Mouse (Mus musculus): ENCODE results near the gene Mmab. TPM values are rescaled to one million over a fixed set of nuclear protein-coding genes. Genes with fewer than 3 reads are reported as not detected.

The Mmab gene
- total RNA-seq, 2 experiments from 2014 or later, result 15.2 to 17.5 TPM

- DNase-seq, result no peak
Measured at GRCm38 (mm10) chr5:114429781-114430180, 14.1 kb downstream of the Mmab start.

DNA sequence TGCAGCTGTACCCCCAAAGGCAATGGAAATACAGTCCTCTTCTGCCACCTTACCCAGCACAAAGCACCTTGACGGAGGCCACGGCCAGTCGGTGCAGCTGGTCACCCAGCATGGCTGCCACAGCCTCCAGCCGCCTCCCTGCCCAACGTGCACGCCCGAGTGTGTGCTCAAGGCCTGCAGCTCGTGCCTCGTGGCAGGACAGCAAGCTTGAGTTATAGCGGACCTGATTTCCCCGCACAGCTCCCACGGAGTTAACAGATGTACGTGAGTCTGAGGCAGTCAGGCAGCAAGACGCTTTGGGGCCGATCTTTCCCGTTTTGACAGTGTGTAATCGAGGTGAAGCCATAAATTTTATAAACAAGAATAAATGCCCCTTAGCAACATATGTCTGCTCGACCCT is 15.2 kb downstream of the Mmab start:
- no peak for DNase-seq

- no peak for DNase-seq
Measured at GRCm38 (mm10) chr5:114426732-114427131, 17.1 kb downstream of the Mmab start.

DNA sequence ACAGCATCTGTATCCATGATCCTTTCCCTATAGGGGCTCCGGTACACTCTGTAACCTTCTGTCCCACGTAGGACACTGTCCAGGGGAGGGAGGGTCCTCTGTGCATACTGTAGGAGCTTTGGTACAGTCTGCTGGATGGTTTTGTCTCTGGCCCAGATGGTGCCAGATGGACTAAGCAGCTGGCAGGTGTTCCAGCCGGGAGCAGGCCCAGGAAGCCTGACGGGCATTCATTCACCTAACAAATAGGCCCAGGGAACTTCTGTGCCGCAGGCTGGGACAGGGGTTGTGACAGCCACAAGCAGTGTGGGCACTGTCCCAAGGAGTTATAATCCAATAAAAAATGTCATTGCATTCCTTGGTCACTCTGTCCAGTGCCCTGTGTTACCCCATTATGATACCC is 19.9 kb downstream of the Mmab start:
- no peak for DNase-seq

DNA sequence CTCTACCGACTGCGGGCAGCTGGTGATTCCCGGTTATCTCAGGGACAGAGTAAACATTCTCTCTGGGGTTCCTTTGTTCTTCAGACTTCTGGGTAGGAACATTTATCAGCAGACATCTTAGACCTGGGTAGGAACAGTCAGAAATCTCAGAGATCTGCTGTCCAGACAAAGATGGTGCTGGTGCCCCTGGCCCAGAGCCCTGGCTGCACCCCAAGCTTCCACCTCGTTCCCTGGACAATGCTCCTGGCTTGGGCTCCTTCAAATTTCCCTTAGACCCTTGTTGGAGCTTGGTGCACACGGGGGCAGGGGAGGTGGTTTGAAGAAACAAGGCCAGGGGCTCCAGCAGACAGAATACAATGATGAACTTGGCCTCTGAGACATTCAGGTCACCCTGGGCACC is 21.3 kb downstream of the Mmab start:
- DNase-seq, result no peak

DNA sequence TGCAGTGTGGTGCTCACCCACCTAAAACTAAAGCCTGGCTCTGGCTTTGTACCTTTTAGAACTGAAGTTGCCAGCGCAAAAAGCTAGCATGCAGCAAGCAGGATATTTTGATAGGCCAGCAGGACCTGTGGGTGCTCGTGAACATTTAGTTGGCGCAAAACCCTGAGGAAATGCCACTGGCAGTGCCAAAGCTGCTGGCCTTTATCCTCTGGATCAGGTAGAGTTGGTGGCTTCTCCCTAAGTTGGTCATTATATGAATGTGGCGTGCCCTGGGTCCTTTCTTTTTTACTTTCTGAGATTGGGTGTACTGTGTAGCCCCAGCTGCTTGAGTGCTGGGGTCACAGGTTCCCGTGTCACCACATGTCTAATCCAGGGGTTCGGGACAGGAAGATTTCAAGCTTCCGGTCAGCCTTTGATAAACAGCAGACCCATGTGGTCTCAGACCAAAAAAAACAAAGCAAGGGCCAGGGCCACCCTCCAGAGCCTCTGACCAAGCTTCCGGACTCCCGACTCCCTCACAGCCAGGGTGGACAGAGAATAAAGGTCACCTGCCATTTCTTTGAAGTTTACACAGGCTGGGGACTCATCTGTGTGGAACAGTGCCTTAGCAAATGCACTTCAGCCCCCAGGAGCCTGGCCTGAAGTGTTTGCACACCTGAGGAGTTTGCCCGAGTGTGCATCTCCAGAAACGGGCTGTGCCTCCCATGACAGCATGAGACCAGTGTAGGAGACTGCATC is 22.1 kb downstream of the Mmab start:
- no peak for DNase-seq

DNA sequence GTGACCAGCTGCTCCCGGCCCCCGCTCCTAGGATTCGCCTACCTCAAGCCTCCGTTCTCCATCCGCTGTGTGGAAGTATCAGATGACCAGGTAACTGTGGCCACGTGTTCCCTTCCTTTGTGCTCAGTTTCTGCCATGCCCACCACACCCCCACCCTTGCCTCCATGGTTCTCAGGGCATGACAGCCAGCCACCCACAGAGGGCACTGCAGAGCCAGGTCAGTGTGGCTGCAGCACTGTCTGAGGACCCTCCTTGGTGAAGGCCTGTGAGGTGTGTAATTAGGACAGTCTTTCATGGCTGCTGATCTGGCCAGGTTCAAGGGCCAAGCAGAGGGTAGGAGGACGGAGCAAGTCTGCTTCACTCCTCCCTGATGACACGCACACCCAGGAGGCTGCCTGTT is 25.3 kb downstream of the Mmab start:
- DNase-seq, result no peak

DNA sequence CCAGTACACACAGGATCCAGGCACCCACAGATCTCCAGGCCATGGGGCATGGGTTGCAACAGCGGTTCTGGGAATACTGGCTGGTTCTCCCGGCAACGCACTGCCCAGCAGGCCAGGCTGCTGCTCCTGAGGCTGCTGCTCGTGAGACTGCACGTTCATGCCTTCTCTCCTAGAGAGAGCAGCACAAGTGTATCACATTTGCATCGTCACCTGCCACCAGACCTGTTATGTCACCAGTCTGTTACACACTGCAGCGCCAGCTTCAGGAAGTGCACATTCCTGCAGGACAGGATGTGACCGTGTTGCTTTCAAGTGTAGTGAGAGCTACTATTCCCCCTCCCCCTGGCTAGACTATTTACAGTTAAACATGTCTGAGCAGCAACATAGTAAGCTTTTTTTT is 27.0 kb downstream of the Mmab start:
- DNase-seq, result no peak

DNA sequence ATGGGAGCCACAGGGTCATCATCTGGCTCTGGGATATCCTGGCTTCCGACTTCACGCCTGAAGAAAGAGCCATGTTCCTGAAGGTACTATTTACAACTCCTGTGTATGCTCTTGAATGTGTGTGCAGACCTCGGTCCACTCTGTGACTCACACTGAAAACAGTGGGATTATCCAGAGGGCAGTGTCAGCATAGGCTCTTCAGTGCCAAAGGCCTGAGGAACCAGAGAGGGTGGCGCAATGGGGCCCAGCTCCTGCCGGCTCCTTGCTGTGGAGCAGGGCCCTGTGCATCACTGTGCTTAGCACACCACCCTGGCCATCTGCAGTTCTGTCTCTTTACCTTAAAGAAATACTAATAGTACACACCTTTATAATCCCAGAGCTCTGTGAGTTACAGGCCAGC is 28.3 kb downstream of the Mmab start:
- no peak for DNase-seq

GRCm38 (mm10) chr5:114413067-114413735 is 30.7 kb downstream of the Mmab start:
- DNase-seq, result peak; percentile 56

- no peak for DNase-seq
Measured at GRCm38 (mm10) chr5:114412361-114412998, 31.4 kb downstream of the Mmab start.

- DNase-seq, result no peak
Measured at GRCm38 (mm10) chr5:114410429-114410828, 33.4 kb downstream of the Mmab start.

- peak; percentile 51 for DNase-seq
Measured at GRCm38 (mm10) chr5:114408846-114409245, 35.0 kb downstream of the Mmab start.

GRCm38 (mm10) chr5:114407810-114408209 is 36.0 kb downstream of the Mmab start:
- DNase-seq, result no peak

GRCm38 (mm10) chr5:114407269-114407668 is 36.6 kb downstream of the Mmab start:
- peak; percentile 34 for DNase-seq

- DNase-seq, result peak; percentile 83
Measured at GRCm38 (mm10) chr5:114406592-114406991, 37.3 kb downstream of the Mmab start.

GRCm38 (mm10) chr5:114393169-114393568 is 50.7 kb downstream of the Mmab start:
- no peak for DNase-seq

- no peak for DNase-seq
Measured at GRCm38 (mm10) chr5:114384448-114384847, 59.4 kb downstream of the Mmab start.

DNA sequence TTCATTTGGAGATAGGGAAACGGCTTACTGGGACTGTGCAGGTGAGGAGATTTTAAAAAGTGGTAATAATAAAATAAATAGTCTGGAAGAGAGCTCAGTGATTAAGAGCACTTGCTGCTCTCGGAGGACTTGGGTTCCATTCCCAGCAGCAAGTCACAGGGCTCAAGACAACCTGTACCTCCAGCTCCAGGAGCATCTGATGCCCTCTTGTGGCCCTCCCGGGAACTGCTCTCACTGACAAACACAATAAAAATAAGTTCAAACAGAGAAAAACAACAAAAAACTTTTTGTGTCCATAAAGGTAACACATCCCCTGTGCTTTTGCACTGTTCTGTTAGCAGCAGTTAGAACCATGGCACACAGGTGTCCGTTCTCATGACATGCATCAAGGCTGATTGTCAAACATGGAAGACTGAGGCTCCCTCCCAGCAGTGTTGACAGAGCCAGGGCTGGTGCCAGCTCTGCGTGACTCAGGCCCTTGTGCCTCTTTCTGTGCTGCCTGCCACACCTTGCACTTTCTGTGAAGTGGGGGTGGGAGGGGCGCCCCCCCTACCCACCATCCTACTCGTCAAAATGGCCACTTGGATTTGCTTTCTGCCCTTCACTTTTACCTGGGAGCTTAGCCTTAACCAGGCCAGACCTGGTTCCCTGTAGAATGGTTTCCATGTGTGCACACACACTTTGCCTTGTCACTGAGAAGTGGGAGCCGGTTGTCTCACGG is 60.5 kb downstream of the Mmab start:
- peak; percentile 64 for DNase-seq

Data from adrenal gland, postnatal 10 days (tissue).